Mouse (Mus musculus) frontal cortex, postnatal 36 days (tissue): ENCODE measurements around the gene Mpv17.
A peak's percentile ranks its signal among the peaks of the same experiment; 100 is the strongest.

Source experiments
- DNase-seq, 2 experiments: peaks; one replicate each; pipeline ENCODE4 v3.0.0; 2022; ENCODE audit warnings: low spot score in 2 of 2

Gene Mpv17

GRCm38 (mm10) chr5:31183678-31184077 lies 29.6 kb upstream of the Mpv17 start:
- no peak for DNase-seq

GRCm38 (mm10) chr5:31181183-31181770 lies 27.2 kb upstream of the Mpv17 start:
- DNase-seq: no peak

- peak; percentile 97 to 98 for DNase-seq
Measured at GRCm38 (mm10) chr5:31179766-31180630, 25.9 kb upstream of the Mpv17 start, which contains the start of the genes Gm29609 and Gtf3c2. TSS of gene Gm29609 (minus strand) at chr5:31179911. TSS of gene Gtf3c2 (minus strand) at chr5:31180144.

- peak in 1 of 2 experiments; percentile 24 for DNase-seq
Measured at GRCm38 (mm10) chr5:31179301-31179765, 25.3 kb upstream of the Mpv17 start.

GRCm38 (mm10) chr5:31168630-31169029 lies 14.6 kb upstream of the Mpv17 start:
- no peak for DNase-seq

GRCm38 (mm10) chr5:31164878-31165277 lies 10.8 kb upstream of the Mpv17 start:
- DNase-seq: no peak

- no peak for DNase-seq
Measured at GRCm38 (mm10) chr5:31162462-31162861, 8.4 kb upstream of the Mpv17 start.

- DNase-seq: no peak
Measured at GRCm38 (mm10) chr5:31153516-31154151, 417 bp downstream of the Mpv17 start.

GRCm38 (mm10) chr5:31151746-31152145 lies 2.3 kb downstream of the Mpv17 start:
- DNase-seq: no peak

GRCm38 (mm10) chr5:31149781-31150180 lies 4.3 kb downstream of the Mpv17 start:
- no peak for DNase-seq

- DNase-seq: no peak
Measured at GRCm38 (mm10) chr5:31138968-31139425, 15.1 kb downstream of the Mpv17 start.

- no peak for DNase-seq
Measured at GRCm38 (mm10) chr5:31138241-31138967, 15.6 kb downstream of the Mpv17 start, which contains the start of gene Ucn. TSS of gene Ucn (minus strand) at chr5:31138829.

GRCm38 (mm10) chr5:31137658-31138057 lies 16.4 kb downstream of the Mpv17 start:
- DNase-seq: no peak

- no peak for DNase-seq
Measured at GRCm38 (mm10) chr5:31136730-31137424, 17.2 kb downstream of the Mpv17 start.

GRCm38 (mm10) chr5:31126050-31126449 lies 28.0 kb downstream of the Mpv17 start:
- DNase-seq: no peak

GRCm38 (mm10) chr5:31123481-31123880 lies 30.6 kb downstream of the Mpv17 start:
- no peak for DNase-seq

GRCm38 (mm10) chr5:31121111-31121510 lies 32.9 kb downstream of the Mpv17 start:
- peak; percentile 45 to 68 for DNase-seq

- DNase-seq: no peak
Measured at GRCm38 (mm10) chr5:31116912-31117311, 37.1 kb downstream of the Mpv17 start.

GRCm38 (mm10) chr5:31116354-31116753 lies 37.7 kb downstream of the Mpv17 start, which contains the start of gene Trim54:
TSS of gene Trim54 (plus strand) at chr5:31116712.
- no peak for DNase-seq

- no peak for DNase-seq
Measured at GRCm38 (mm10) chr5:31110781-31111180, 43.3 kb downstream of the Mpv17 start.

- DNase-seq: no peak
Measured at GRCm38 (mm10) chr5:31108000-31108490, 46.0 kb downstream of the Mpv17 start, which contains the start of gene Slc30a3. TSS of gene Slc30a3 (minus strand) at chr5:31108237.
